Mouse (Mus musculus) brown adipose tissue, adult 24 weeks (tissue): ENCODE data around the gene Cuedc1. TPM values are rescaled to one million over a fixed set of nuclear protein-coding genes. Genes with fewer than 3 reads are reported as not detected.
A peak's percentile ranks its signal among the peaks of the same experiment; 100 is the strongest.
"Not testable (repeated sequence)": the region's sequence is repeated elsewhere in the genome, so short reads cannot be mapped to it uniquely, and the experiment has no call there.

Source experiments
- H3K27ac ChIP-seq: fragments of 200-500 bp; replicated peaks from 2 replicates; pipeline ENCODE4 v1.5.1; 2012; ENCODE audit warnings: low read depth, mild to moderate bottlenecking, low read length
- H3K4me1 ChIP-seq: fragments of 200-500 bp; 2 replicates; pipeline ENCODE4 v1.6.1; 2012; ENCODE audit warnings: low read length, mixed read lengths; ENCODE audit not compliant: control insufficient read depth, insufficient read depth, insufficient read length
- H3K4me3 ChIP-seq: fragments of 200-500 bp; 2 replicates; pipeline ENCODE4 v1.5.1; 2012; ENCODE audit warnings: low read depth, mild to moderate bottlenecking, low read length, moderate library complexity; ENCODE audit not compliant: insufficient read depth
- polyA plus RNA-seq: library from polyadenylated mRNA; stranded (reverse); fragments of >200 nt; gene quantifications from 2 replicates; pipeline ENCODE4 v1.2.4, GENCODE M21; 2012; ENCODE audit not compliant: missing spikeins, insufficient read depth, insufficient read length

Cuedc1 gene
- polyA plus RNA-seq, 1 experiment: 7.3 TPM

DNA sequence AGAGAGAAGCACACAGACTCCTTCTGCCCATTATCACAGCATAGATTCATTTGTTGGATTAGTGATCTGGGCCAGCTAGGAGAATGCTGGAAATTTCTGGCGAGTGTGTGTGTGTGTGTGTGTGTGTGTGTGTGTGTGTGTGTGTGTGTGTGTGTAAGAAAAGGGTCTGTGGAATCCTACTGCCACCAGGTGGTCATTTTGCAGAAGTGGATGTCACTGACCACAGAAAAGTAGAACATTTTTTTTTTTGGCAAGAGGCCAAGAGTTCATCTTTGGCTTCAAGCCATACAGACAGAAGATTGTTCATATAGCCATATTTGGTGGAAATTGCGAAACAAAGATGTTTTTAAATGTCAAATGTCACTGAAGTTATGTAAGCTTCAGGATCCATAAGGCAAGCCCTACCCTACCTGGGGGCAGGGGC lies 99.3 kb downstream of the Cuedc1 start:
- Histone ChIP-seq H3K27ac (no peak overlapping the region), H3K4me1 (peaks cover 3% of the 10 kb centered on the region), H3K4me3 (no peak overlapping the region)

DNA sequence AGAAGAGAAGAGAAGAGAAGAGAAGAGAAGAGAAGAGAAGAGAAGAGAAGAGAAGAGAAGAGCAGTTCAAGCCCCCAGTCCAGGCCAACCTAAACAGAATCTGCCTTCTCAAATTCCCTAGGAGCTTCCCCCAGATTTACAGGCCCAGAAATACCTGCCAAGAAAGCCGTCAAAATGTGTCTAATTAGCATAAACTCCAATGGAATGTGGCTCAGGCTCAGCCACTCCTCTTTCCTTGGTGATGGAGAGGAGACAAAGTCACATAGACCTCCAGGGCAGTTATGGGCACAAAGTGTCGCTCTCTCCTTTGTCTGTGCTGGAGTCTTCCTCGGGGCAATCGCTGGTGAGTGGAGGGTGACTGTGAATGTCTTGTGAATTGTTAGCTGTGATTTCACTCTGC lies 100.4 kb downstream of the Cuedc1 start:
- no peak overlapping the region for H3K27ac ChIP-seq
- no peak overlapping the region for H3K4me3 ChIP-seq
- H3K4me1 ChIP-seq: peaks cover 3% of the 10 kb centered on the region

- Histone ChIP-seq H3K27ac (no peak overlapping the region), H3K4me3 (no peak overlapping the region), H3K4me1 (peaks cover 5% of the 10 kb centered on the region)
Measured at GRCm38 (mm10) chr11:88201172-88201571, 103.3 kb downstream of the Cuedc1 start.

- no peak overlapping the region for H3K27ac ChIP-seq
- H3K4me1 ChIP-seq: peaks cover 5% of the 10 kb centered on the region
- H3K4me3 ChIP-seq: no peak overlapping the region
Measured at GRCm38 (mm10) chr11:88202077-88202476, 104.2 kb downstream of the Cuedc1 start.

GRCm38 (mm10) chr11:88203712-88204532 lies 106.1 kb downstream of the Cuedc1 start, which contains the start of gene Mrps23:
Gene Mrps23 (plus strand): TSS chr11:88204388.
- Histone ChIP-seq H3K4me3 (peak within 1 kb of the TSS; percentile 84), H3K27ac (peak within 1 kb of the TSS; percentile 89), H3K4me1 (peaks cover 5% of the 10 kb centered on the region)

GRCm38 (mm10) chr11:88204593-88205368 lies 106.9 kb downstream of the Cuedc1 start:
- peak overlapping the region; percentile 79 for H3K27ac ChIP-seq
- peak overlapping the region; percentile 84 for H3K4me3 ChIP-seq
- peaks cover 5% of the 10 kb centered on the region for H3K4me1 ChIP-seq

GRCm38 (mm10) chr11:88206576-88206975 lies 108.7 kb downstream of the Cuedc1 start:
- H3K27ac ChIP-seq, H3K4me1 ChIP-seq, H3K4me3 ChIP-seq: not testable (repeated sequence)

- no peak overlapping the region for H3K27ac ChIP-seq
- no peak overlapping the region for H3K4me3 ChIP-seq
Measured at GRCm38 (mm10) chr11:88207697-88208096, 109.8 kb downstream of the Cuedc1 start.

DNA sequence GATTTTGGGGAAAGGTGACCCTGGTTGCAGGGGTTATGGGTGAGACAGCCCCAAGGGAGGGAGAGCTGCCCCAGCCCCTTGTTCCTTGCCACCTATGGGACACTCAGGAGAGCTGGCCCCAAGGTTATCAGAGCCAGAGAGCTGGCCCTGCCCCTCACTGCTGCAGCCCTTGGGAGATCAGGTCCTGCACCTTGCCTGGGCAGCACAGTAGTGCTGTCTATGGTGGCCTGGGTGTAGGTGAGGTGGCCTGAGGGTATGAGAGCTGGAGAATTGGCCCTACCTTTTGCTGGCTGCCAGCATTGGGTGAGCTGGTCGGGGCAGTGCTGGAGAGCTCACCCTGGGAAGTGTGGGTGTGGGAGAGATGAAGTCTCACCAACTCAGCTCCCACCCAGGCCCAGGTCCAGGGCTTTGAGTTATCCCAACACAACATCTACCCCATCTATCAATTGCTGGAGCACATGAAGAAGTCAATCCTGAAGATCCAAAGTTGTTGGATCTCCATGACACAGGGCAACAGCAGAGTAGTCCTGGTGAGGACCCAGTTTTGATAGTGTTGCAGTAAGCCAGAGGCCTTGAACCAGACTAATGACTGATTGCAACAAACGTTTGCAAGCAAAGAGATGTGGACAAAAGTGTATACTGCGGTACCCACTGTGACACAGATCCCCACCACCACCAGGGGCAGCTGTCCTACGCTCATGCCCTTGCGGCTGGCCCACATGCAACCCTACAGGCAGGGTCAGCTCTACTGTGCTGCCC lies 114.1 kb downstream of the Cuedc1 start:
- Histone ChIP-seq H3K4me3 (no peak overlapping the region), H3K27ac (no peak overlapping the region), H3K4me1 (no peaks in the 10 kb centered on the region)

More at GRCm38 (mm10) chr11:88207697-88208096, 109.8 kb downstream of the Cuedc1 start:
- peaks cover 5% of the 10 kb centered on the region for H3K4me1 ChIP-seq

GRCm38 (mm10) chr11:88213757-88214156 lies 115.9 kb downstream of the Cuedc1 start:
- no peak overlapping the region for H3K4me3 ChIP-seq

DNA sequence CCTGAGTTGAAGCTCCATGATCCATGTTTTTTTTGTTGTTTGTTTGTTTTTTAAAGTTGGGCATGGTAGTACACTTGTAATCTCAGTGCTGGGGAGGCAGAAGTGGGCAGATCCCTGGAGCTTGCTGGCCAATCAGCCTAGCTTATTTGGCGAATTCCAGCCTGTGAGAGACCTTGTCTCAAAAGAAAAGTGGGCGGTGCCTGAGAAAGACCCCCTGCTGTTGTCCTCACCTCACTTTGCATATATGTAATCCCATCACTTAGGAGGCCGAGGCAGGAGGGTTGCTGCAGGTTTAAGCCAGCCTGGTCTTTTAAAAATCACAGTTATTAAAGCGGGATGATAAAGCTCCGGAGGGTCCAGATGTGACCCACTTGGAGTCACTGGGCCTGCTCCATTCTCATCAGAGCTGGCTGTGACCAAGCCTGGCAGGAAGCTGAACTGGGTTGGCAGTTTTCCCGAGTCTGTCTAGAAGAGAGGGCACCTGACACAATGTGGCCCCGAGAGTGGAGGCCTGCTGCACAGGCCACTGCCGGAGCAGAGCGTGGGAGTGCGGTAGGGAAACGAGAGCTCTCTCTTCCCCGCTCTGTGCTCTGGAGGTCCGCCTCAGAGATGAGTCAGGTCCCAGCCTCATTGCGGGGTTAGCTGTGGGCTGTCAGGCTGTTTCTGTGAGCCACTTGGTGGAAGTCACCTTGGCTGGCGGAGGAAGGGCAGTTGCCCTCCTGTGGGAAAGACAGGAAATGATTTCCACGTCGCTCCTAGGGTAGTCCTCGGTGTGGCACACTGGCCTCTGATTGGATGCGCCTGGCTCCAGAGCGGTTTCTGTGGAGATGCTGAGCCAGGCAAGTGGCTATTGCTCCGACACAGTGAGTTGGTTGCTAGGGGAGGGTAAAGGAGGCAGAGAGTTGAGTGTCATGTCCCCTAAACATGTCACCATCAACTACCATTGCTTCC lies 117.3 kb downstream of the Cuedc1 start:
- Histone ChIP-seq H3K4me3 (peak overlapping the region; percentile 50), H3K27ac (peak overlapping the region; percentile 95), H3K4me1 (no peaks in the 10 kb centered on the region)

More at GRCm38 (mm10) chr11:88213757-88214156, 115.9 kb downstream of the Cuedc1 start:
- Histone ChIP-seq H3K27ac (no peak overlapping the region), H3K4me1 (no peaks in the 10 kb centered on the region)

GRCm38 (mm10) chr11:88216231-88216685 lies 118.4 kb downstream of the Cuedc1 start:
- no peak overlapping the region for H3K27ac ChIP-seq
- H3K4me1 ChIP-seq: no peaks in the 10 kb centered on the region
- peak overlapping the region; percentile 28; the same call in 1 of the 2 replicates for H3K4me3 ChIP-seq

- H3K4me3 ChIP-seq: no peak overlapping the region
- H3K27ac ChIP-seq: no peak overlapping the region
- no peaks in the 10 kb centered on the region for H3K4me1 ChIP-seq
Measured at GRCm38 (mm10) chr11:88218155-88218554, 120.3 kb downstream of the Cuedc1 start.

GRCm38 (mm10) chr11:88218586-88218985 lies 120.7 kb downstream of the Cuedc1 start:
- H3K4me1 ChIP-seq: no peaks in the 10 kb centered on the region
- no peak overlapping the region for H3K27ac ChIP-seq
- no peak overlapping the region for H3K4me3 ChIP-seq
